Mouse (Mus musculus) CH12.LX (cell line): ENCODE measurements around the gene Prep. TPM values are rescaled to one million over a fixed set of nuclear protein-coding genes. Genes with fewer than 3 reads are reported as not detected.
A peak's percentile ranks its signal among the peaks of the same experiment; 100 is the strongest.

Source experiments
- DNase-seq: peaks from one replicate; pipeline ENCODE4 v3.0.0-alpha.2; 2013; ENCODE audit errors: extremely low read depth
- H3K27ac ChIP-seq: 2 replicates; pipeline ENCODE4 v1.5.1; 2012; ENCODE audit warnings: low read depth, mild to moderate bottlenecking, control low read depth, moderate library complexity; ENCODE audit not compliant: insufficient read depth
- H3K27me3 ChIP-seq: replicated peaks from 2 replicates; pipeline ENCODE3; 2012; ENCODE audit warnings: inconsistent platforms
- H3K36me3 ChIP-seq, 2 experiments: replicated peaks in 1 of 2; 2 replicates each; pipeline versions ENCODE3 to v1.6.1; 2012; ENCODE audit warnings: inconsistent platforms in 1 of 2, low read length in 1 of 2, mild to moderate bottlenecking in 1 of 2, mixed read lengths in 1 of 2, moderate library complexity in 1 of 2; ENCODE audit not compliant: control insufficient read depth in 1 of 2, insufficient read depth in 1 of 2
- H3K4me1 ChIP-seq, 2 experiments: 2 replicates each; pipeline ENCODE4 v1.6.1; 2012; ENCODE audit warnings: inconsistent platforms in 1 of 2, moderate library complexity in 1 of 2; ENCODE audit not compliant: insufficient read depth in 2 of 2, control insufficient read depth in 1 of 2
- H3K4me2 ChIP-seq: 2 replicates; pipeline ENCODE4 v1.6.1; 2012; ENCODE audit warnings: low read depth, mild to moderate bottlenecking, control low read depth; ENCODE audit not compliant: poor library complexity, insufficient read depth, severe bottlenecking
- H3K4me3 ChIP-seq, 3 experiments: fragments of 150-350 bp in 1 of 3; sonication (generic) in 1 of 3; replicated peaks in 1 of 3; 2 replicates each; pipeline versions ENCODE3 to v1.5.1; 2011 to 2012; ENCODE audit warnings: low read depth in 2 of 3, low read length in 2 of 3, mild to moderate bottlenecking in 2 of 3, moderate library complexity in 2 of 3, control low read depth in 1 of 3, improper control_type of control experiment in 1 of 3, inconsistent platforms in 1 of 3, mixed read lengths in 1 of 3; ENCODE audit not compliant: poor library complexity in 1 of 3
- H3K79me2 ChIP-seq: replicated peaks from 2 replicates; pipeline ENCODE4 v1.6.1; 2012; ENCODE audit warnings: mild to moderate bottlenecking, moderate library complexity; ENCODE audit not compliant: control insufficient read depth, poor library complexity, insufficient read depth, severe bottlenecking; ENCODE audit errors: extremely low read depth
- H3K9ac ChIP-seq: 2 replicates; pipeline ENCODE4 v1.6.1; 2012; ENCODE audit warnings: low read depth, mild to moderate bottlenecking, control low read depth, moderate library complexity; ENCODE audit not compliant: insufficient read depth
- H3K9me3 ChIP-seq: replicated peaks from 2 replicates; pipeline ENCODE3; 2012; ENCODE audit warnings: low read length, inconsistent platforms, mixed read lengths
- CTCF ChIP-seq, 2 experiments: IDR thresholded peaks in 1 of 2; conservative IDR thresholded peaks in 1 of 2; 2 replicates each; pipeline ENCODE4 v1.5.1; 2011 to 2012; ENCODE audit warnings: low read depth in 2 of 2, low read length in 2 of 2, improper control_type of control experiment in 1 of 2, inconsistent platforms in 1 of 2, mild to moderate bottlenecking in 1 of 2, moderate library complexity in 1 of 2
- ELF1 ChIP-seq: IDR thresholded peaks from 2 replicates; pipeline ENCODE4 v1.6.1; 2014; ENCODE audit warnings: low read depth, mild to moderate bottlenecking, inconsistent platforms, low read length, improper control_type of control experiment
- IRF4 ChIP-seq: IDR thresholded peaks from 2 replicates; pipeline ENCODE4 v1.6.1; 2014; ENCODE audit warnings: low read depth, mild to moderate bottlenecking, inconsistent platforms, low read length, improper control_type of control experiment
- JUN ChIP-seq: IDR thresholded peaks from 2 replicates; pipeline ENCODE4 v1.6.1; 2011; ENCODE audit warnings: low read depth, mild to moderate bottlenecking, low read length, improper control_type of control experiment, moderate library complexity; ENCODE audit not compliant: insufficient read depth
- JUND ChIP-seq: conservative IDR thresholded peaks from 2 replicates; pipeline ENCODE4 v1.6.1; 2011; ENCODE audit warnings: low read depth, low read length, improper control_type of control experiment
- MAFK ChIP-seq: IDR thresholded peaks from 2 replicates; pipeline ENCODE4 v1.6.1; 2011; ENCODE audit warnings: low read length, improper control_type of control experiment; ENCODE audit not compliant: insufficient replicate concordance
- MEF2A ChIP-seq: IDR thresholded peaks from 2 replicates; pipeline ENCODE4 v1.6.1; 2014; ENCODE audit warnings: low read depth, mild to moderate bottlenecking, inconsistent platforms, low read length, improper control_type of control experiment, borderline replicate concordance
- MXI1 ChIP-seq: IDR thresholded peaks from 2 replicates; pipeline ENCODE4 v1.6.1; 2011; ENCODE audit warnings: mild to moderate bottlenecking, low read depth, low read length, improper control_type of control experiment
- NELFE ChIP-seq: IDR thresholded peaks from 2 replicates; pipeline ENCODE4 v1.6.1; 2011; ENCODE audit warnings: low read depth, low read length, improper control_type of control experiment
- NRF1 ChIP-seq: IDR thresholded peaks from 2 replicates; pipeline ENCODE4 v1.6.1; 2014; ENCODE audit warnings: low read depth, mild to moderate bottlenecking, inconsistent platforms, low read length, improper control_type of control experiment, moderate library complexity
- POLR2AphosphoS2 ChIP-seq: IDR thresholded peaks from 2 replicates; pipeline ENCODE4 v1.6.1; 2011; ENCODE audit warnings: low read depth, low read length, improper control_type of control experiment
- RAD21 ChIP-seq: IDR thresholded peaks from 2 replicates; pipeline ENCODE4 v1.6.1; 2011; ENCODE audit warnings: low read depth, mild to moderate bottlenecking, low read length, improper control_type of control experiment, moderate library complexity
- SMC3 ChIP-seq: IDR thresholded peaks from 2 replicates; pipeline ENCODE4 v1.6.1; 2011; ENCODE audit warnings: low read depth, low read length, improper control_type of control experiment
- ZC3H11A ChIP-seq: IDR thresholded peaks from 2 replicates; pipeline ENCODE4 v1.6.1; 2012; ENCODE audit warnings: low read depth, mild to moderate bottlenecking, inconsistent platforms, low read length, improper control_type of control experiment
- ZMIZ1 ChIP-seq: IDR thresholded peaks from 2 replicates; pipeline ENCODE4 v1.6.1; 2012; ENCODE audit warnings: low read depth, mild to moderate bottlenecking, inconsistent platforms, low read length, improper control_type of control experiment
- ZNF384 ChIP-seq: IDR thresholded peaks from 2 replicates; pipeline ENCODE4 v1.6.1; 2012; ENCODE audit warnings: low read depth, low read length, improper control_type of control experiment, inconsistent platforms
- dilution Hi-C: fragments of 300-500 bp; cut with MboI; formaldehyde crosslinking; loops from 2 replicates; pipeline ENCODE4 v1.14.3; 2020; ENCODE audit warnings: low sequenced_read_pairs; ENCODE audit not compliant: extremely low pct_unique_long_range_greater_than_20kb, extremely low pct_ligation_motif_present
- in situ Hi-C: fragments of 300-500 bp; cut with MboI; formaldehyde crosslinking; loops from 3 replicates; pipeline ENCODE4 v1.14.3; 2019; ENCODE audit warnings: low sequenced_read_pairs, low pct_ligation_motif_present, low pct_unique_long_range_greater_than_20kb, mixed read lengths
- polyA plus RNA-seq: library from polyadenylated mRNA; unstranded; fragments of >175 nt; gene quantifications from 2 replicates; pipeline ENCODE4 v1.2.1, GENCODE M21; 2012; ENCODE audit warnings: low read depth; ENCODE audit not compliant: insufficient read length
- total RNA-seq, 2 experiments: library from RNA; depleted of rRNA; stranded (reverse); fragments of 300-350 nt in 1 of 2; fragments of >200 nt in 1 of 2; gene quantifications; 2 replicates each; pipeline ENCODE4 v1.2.3; 2012 to 2014

Gene Prep
- total and polyA plus RNA-seq, 3 experiments: 17.6 to 28.2 (median 25.7) TPM

GRCm38 (mm10) chr10:45045268-45045928, 21.6 kb upstream of the Prep start:
- no peak overlapping the region for H3K4me2 ChIP-seq

DNA sequence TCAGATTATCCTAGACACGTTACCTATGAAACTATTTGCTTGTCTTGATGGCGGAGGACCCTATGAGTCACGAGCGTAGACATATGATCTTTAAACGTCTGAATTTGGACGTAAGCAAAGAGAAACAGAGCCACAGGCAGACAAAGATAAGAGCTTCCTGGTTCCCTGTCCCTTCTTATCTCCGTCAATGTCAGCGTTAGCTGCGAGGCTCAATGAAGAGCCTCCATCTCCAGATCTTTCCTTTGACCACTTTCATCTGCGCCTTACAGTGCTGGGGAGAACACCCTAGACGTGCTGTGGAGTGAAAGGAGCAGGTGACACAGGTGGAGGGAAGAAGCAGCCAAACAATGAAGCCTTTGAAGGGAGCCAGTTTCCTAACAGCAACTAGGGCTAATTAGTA, 18.8 kb upstream of the Prep start:
- dilution Hi-C loops: no loop called here
- Histone ChIP-seq H3K27me3 (no peaks in the 10 kb centered on the region), H3K4me1 (peaks cover 2 to 11% of the 10 kb centered on the region in 2 experiments; a peak in 3 of 4 replicates), H3K36me3 (no peaks in the 10 kb centered on the region), H3K9me3 (no peaks in the 10 kb centered on the region), H3K4me3 (no peak overlapping the region), H3K4me2 (peak overlapping the region; percentile 61; the same call in 1 of the 2 replicates), H3K79me2 (no peaks in the 10 kb centered on the region), H3K27ac (no peak overlapping the region), H3K9ac (no peak overlapping the region)
- TF ChIP-seq MXI1 (no peak), ZNF384 (no peak), NELFE (no peak), ZMIZ1 (no peak), RAD21 (no peak), MAFK (no peak), NRF1 (no peak), JUN (no peak)
- DNase-seq: no peak
- in situ Hi-C loops: loop anchor here (5.0 to 10.0 kb wide), 2 partner anchors 324 to 593 kb away; no protein-coding TSS in a partner anchor

More at GRCm38 (mm10) chr10:45045268-45045928, 21.6 kb upstream of the Prep start:
- in situ Hi-C loops: loop anchor here (5.0 to 10.0 kb wide), 2 partner anchors 327 to 591 kb away; no protein-coding TSS in a partner anchor
- Histone ChIP-seq H3K4me3 (no peak overlapping the region), H3K27me3 (no peaks in the 10 kb centered on the region), H3K9me3 (no peaks in the 10 kb centered on the region), H3K4me1 (peaks cover 2 to 11% of the 10 kb centered on the region in 2 experiments; a peak in 2 of 4 replicates), H3K9ac (no peak overlapping the region), H3K36me3 (no peaks in the 10 kb centered on the region), H3K79me2 (no peaks in the 10 kb centered on the region), H3K27ac (no peak overlapping the region)
- TF ChIP-seq POLR2AphosphoS2 (no peak), SMC3 (peak; percentile 85), RAD21 (peak; percentile 99), ZC3H11A (peak; percentile 79), CTCF (conservative IDR thresholded peaks at IDR 0.05 in 1 of 2, IDR thresholded peaks at IDR 0.05 in 1 of 2; ENCODE audit: low read depth in 2 of 2, low read length in 2 of 2) (peak; percentile 56 to 87; a peak in 3 of 4 replicates), JUND (0 out of 2 replicates have a peak, but pooled peaks have one; percentile 25), IRF4 (peak; percentile 42; the same call in 1 of the 2 replicates), ELF1 (no peak), MEF2A (no peak; the same call in 1 of the 2 replicates)
- dilution Hi-C loops: no loop called here
- peak; percentile 75 for DNase-seq
